Mouse (Mus musculus): ENCODE results near the gene Adam3. TPM values are rescaled to one million over a fixed set of nuclear protein-coding genes. Genes with fewer than 3 reads are reported as not detected.

The Adam3 gene
- polyA plus RNA-seq (2015; fragmentation: Nextera tagmentation; extraction: Ambion mirVana): 0.53 and 0.57 TPM in 2 replicates

GRCm38 (mm10) chr8:24725630-24726029 lies at the start of gene Adam3:
Gene Adam3, minus strand, starts transcription at chr8:24725852.
- Histone ChIP-seq H3K9ac (no peak within 1 kb of the TSS), H3K4me2 (replicated peaks) (peak within 1 kb of the TSS; percentile 25; the same call in 1 of the 2 replicates), H3K36me3 (no peaks in the 10 kb centered on the region), H3K4me1 (peaks cover 8% of the 10 kb centered on the region), H3K27ac (no peak within 1 kb of the TSS), H3K27me3 (no peaks in the 10 kb centered on the region), H3K4me3 (no peak within 1 kb of the TSS), H3K9me3 (no peaks in the 10 kb centered on the region)
- 46% methylated on average over 11 of the region's 11 CpGs for WGBS
- ATAC-seq (ENCODE audit: low FRiP score, low read depth): no peak

- WGBS: 42% methylated on average over 16 of the region's 16 CpGs
- ATAC-seq (ENCODE audit: low FRiP score, low read depth): no peak
- no peak overlapping the region for H3K27ac ChIP-seq
- H3K36me3 ChIP-seq: no peaks in the 10 kb centered on the region
- H3K4me1 ChIP-seq: peaks cover 8% of the 10 kb centered on the region
- H3K4me2 ChIP-seq (replicated peaks): peak overlapping the region; percentile 25; the same call in 1 of the 2 replicates
- no peak overlapping the region for H3K4me3 ChIP-seq
- no peak overlapping the region for H3K9ac ChIP-seq
- no peaks in the 10 kb centered on the region for H3K27me3 ChIP-seq
- no peaks in the 10 kb centered on the region for H3K9me3 ChIP-seq
These were observed 596 bp downstream of the Adam3 start for GRCm38 (mm10) chr8:24724886-24725626.

Other genes with a start within 250 kb of the Adam3 start
- 0.80 and 0.94 TPM in 2 replicates for gene Adam5, start 98.5 kb upstream of the Adam3 start, polyA plus RNA-seq (2015; fragmentation: Nextera tagmentation; extraction: Ambion mirVana)